Comparison of ENCODE assay signal across 8 mouse cellular contexts in genomic region chr17:6697224-6697775, GRCm38 (mm10). TPM values are rescaled to one million over a fixed set of nuclear protein-coding genes. Genes with fewer than 3 reads are reported as not detected.
DNase-seq lines count a peak whose midpoint lies in the region; ATAC-seq and TF ChIP-seq lines count a peak whose summit lies in the region.
"Not testable (repeated sequence)": the region's sequence is repeated elsewhere in the genome, so short reads cannot be mapped to it uniquely, and the experiment has no call there.

No protein-coding gene starts in this region.

- H3K27me3 ChIP-seq in embryonic facial prominence, embryonic 15.5 days; kidney, adult 2 months (replicated peaks; ENCODE audit: control insufficient read depth, insufficient read depth, low read length); limb, embryonic 11.5 days (ENCODE audit: control insufficient read depth, insufficient read depth, low read length); midbrain, embryonic 13.5 days: not testable (repeated sequence)

- H3K9me3 ChIP-seq in embryonic facial prominence, embryonic 15.5 days (replicated peaks); limb, embryonic 11.5 days (ENCODE audit: control insufficient read depth, low read length); midbrain, embryonic 13.5 days: not testable (repeated sequence)

- TF ChIP-seq POLR2A in kidney, adult 2 months (IDR thresholded peaks at IDR 0.05; ENCODE audit: low read depth, low read length) = not testable (repeated sequence)

- not testable (repeated sequence) for H3K4me2 ChIP-seq in embryonic facial prominence, embryonic 15.5 days (replicated peaks); limb, embryonic 11.5 days (ENCODE audit: low read depth, severe bottlenecking); midbrain, embryonic 13.5 days (replicated peaks)

- ATAC-seq in embryonic facial prominence, embryonic 15.5 days (ENCODE audit: insufficient number of reproducible peaks, low FRiP score, low TSS enrichment, low read depth) = peak; percentile 25; the same call in 1 of the 2 replicates
- peak; percentile 55; the same call in 1 of the 2 replicates for ATAC-seq in limb, embryonic 11.5 days (ENCODE audit: insufficient number of reproducible peaks, low FRiP score, low TSS enrichment, low read depth)
- peak; percentile 53 for ATAC-seq in midbrain, embryonic 13.5 days

- not testable (repeated sequence) for H3K4me3 ChIP-seq in embryonic facial prominence, embryonic 15.5 days (replicated peaks); kidney, adult 2 months (ENCODE audit: insufficient read depth, low read depth, low read length); limb, embryonic 11.5 days (ENCODE audit: low read depth, low read length); midbrain, embryonic 13.5 days (replicated peaks)

- H3K27ac ChIP-seq in embryonic facial prominence, embryonic 15.5 days (replicated peaks); kidney, adult 2 months (ENCODE audit: insufficient read depth, low read depth, low read length); limb, embryonic 11.5 days (replicated peaks; ENCODE audit: low read depth, low read length); midbrain, embryonic 13.5 days: not testable (repeated sequence)

- H3K36me3 ChIP-seq in embryonic facial prominence, embryonic 15.5 days; kidney, adult 2 months (ENCODE audit: control insufficient read depth, insufficient read depth, low read length); limb, embryonic 11.5 days (ENCODE audit: control insufficient read depth, insufficient read depth, low read length); midbrain, embryonic 13.5 days: not testable (repeated sequence)

- H3K4me1 ChIP-seq in embryonic facial prominence, embryonic 15.5 days; kidney, adult 2 months (ENCODE audit: control insufficient read depth, insufficient read depth, low read length); limb, embryonic 11.5 days (ENCODE audit: control insufficient read depth, insufficient read depth, low read length); midbrain, embryonic 13.5 days (replicated peaks): not testable (repeated sequence)

- H3K9ac ChIP-seq in embryonic facial prominence, embryonic 15.5 days; limb, embryonic 11.5 days (ENCODE audit: low read length); midbrain, embryonic 13.5 days (replicated peaks): not testable (repeated sequence)

- peak; percentile 67 to 68 for DNase-seq in B cell, adult 2 months
- peak; percentile 57 to 59 for DNase-seq in adrenal gland, postnatal 36 days
- DNase-seq in heart, adult 8-10 months (ENCODE audit: low spot score) = peak; percentile 46
- DNase-seq in kidney, adult 2 months = peak; percentile 69
- peak; percentile 29 for DNase-seq in limb, embryonic 11.5 days (ENCODE audit: low spot score)
- peak; percentile 43 to 44 for DNase-seq in spleen, postnatal 36 days (ENCODE audit: low spot score in 2 of 2)

- WGBS in embryonic facial prominence, embryonic 15.5 days = 27% methylated on average over 4 of the region's 4 CpGs
- WGBS in kidney, adult 2 months = 22% methylated on average over 4 of the region's 4 CpGs
- 50% methylated on average over 3 of the region's 4 CpGs for WGBS in limb, embryonic 11.5 days
- 31% methylated on average over 3 of the region's 4 CpGs for WGBS in midbrain, embryonic 13.5 days

- 0 out of 2 replicates have a peak, but pooled peaks have one; percentile 12 for TF ChIP-seq CTCF in kidney, adult 2 months (conservative IDR thresholded peaks at IDR 0.05; ENCODE audit: insufficient read depth, insufficient read length, low read depth, low read length)

RNA-seq across cellular contexts. Expression of gene Sytl3, which starts 38.4 kb away (rescaled TPM):
- under 1 TPM in 1 of 2 experiments, not detected in 1; 0.20 TPM for total RNA-seq in adrenal gland, postnatal 36 days (2021)
- 1.2 and 1.3 TPM in 2 replicates for polyA plus RNA-seq in embryonic facial prominence, embryonic 15.5 days (2015; fragmentation: Nextera tagmentation; extraction: Ambion mirVana)
- total RNA-seq in heart, adult 8-10 months (2022) = under 1 TPM in 3 of 4 experiments, not detected in 1; 0.25 to 0.56 (median 0.34) TPM
- 2.8 and 3.7 TPM in 2 replicates for polyA plus RNA-seq in kidney, adult 2 months (2012; rRNA removed)
- polyA plus RNA-seq in limb, embryonic 11.5 days (2014; fragmentation: Nextera tagmentation; extraction: Ambion mirVana) = not detected in 2 replicates
- polyA plus RNA-seq in midbrain, embryonic 13.5 days (2015; fragmentation: Nextera tagmentation; extraction: Ambion mirVana) = 0.22 and 0.35 TPM in 2 replicates

RNA-seq across cellular contexts. Expression of gene Dynlt1f, which starts 41.6 kb away (rescaled TPM):
- 100 to 1,000 TPM in 1 of 2 experiments, 10 to 100 TPM in 1; 90.1 to 111 TPM for total RNA-seq in adrenal gland, postnatal 36 days (2021)
- polyA plus RNA-seq in embryonic facial prominence, embryonic 15.5 days (2015; fragmentation: Nextera tagmentation; extraction: Ambion mirVana) = 203 and 241 TPM in 2 replicates
- 10 to 100 TPM; 37.9 to 41.6 (median 39.9) TPM for total RNA-seq in heart, adult 8-10 months (2022)
- polyA plus RNA-seq in kidney, adult 2 months (2012; rRNA removed) = 61.6 and 64.5 TPM in 2 replicates
- polyA plus RNA-seq in limb, embryonic 11.5 days (2014; fragmentation: Nextera tagmentation; extraction: Ambion mirVana) = 323 and 342 TPM in 2 replicates
- polyA plus RNA-seq in midbrain, embryonic 13.5 days (2015; fragmentation: Nextera tagmentation; extraction: Ambion mirVana) = 334 and 365 TPM in 2 replicates
